Mouse (Mus musculus): ENCODE measurements at regions not wholly inside any gene's neighbourhood (a gene's known extent, or its start where the extent isn't known, plus 50 kb on each side); places are given as distances from the start of the nearest gene placed in this dataset.

GRCm38 (mm10) chr1:73481956-73482355 is 466.2 kb upstream of the Tnp1 start:
- no peak for ATAC-seq (ENCODE audit: poor library complexity, severe bottlenecking)

GRCm38 (mm10) chr1:73479349-73479920 is 463.7 kb upstream of the Tnp1 start:
- ATAC-seq (ENCODE audit: poor library complexity, severe bottlenecking) = no peak

- no peak for ATAC-seq (ENCODE audit: poor library complexity, severe bottlenecking)
These were observed 444.9 kb upstream of the Tnp1 start for GRCm38 (mm10) chr1:73460598-73460997.

GRCm38 (mm10) chr1:73459754-73460534 is 444.2 kb upstream of the Tnp1 start:
- ATAC-seq (ENCODE audit: poor library complexity, severe bottlenecking) = no peak

GRCm38 (mm10) chr1:73457261-73457660 is 441.6 kb upstream of the Tnp1 start:
- ATAC-seq (ENCODE audit: poor library complexity, severe bottlenecking) = no peak

DNA sequence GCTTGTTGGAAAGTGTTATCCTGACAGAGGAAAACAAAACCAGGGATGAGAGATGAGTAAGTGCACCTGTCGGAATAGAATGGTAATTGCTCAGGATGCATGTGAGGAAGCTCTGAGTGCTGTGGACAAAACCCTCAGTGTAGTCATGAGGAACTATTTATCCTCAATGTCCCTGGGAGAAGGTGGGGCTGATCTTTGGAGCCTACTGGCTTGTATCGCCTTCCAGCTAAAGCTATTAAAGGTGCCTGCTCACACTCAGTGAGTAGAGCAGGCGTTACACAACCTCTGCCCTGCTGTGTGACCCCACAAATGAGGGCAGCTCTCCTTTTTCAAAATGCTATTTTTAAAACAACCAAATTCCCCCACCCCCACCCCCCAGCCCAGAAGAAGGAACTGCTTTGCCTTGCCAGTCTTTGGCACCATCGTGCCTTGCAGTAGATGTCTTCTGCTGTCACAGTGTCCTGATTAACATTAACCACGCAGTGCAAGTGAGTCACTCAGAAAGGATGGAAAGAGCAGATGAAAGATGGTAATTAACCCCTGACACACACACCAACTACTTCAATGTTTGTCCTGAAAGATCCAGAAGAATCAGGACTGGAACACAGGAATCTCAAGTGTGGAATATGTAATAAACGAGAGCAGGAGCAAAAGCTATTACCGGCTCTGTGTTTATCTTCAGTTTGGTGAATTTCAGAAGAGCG is 440.8 kb upstream of the Tnp1 start:
- ATAC-seq (ENCODE audit: poor library complexity, severe bottlenecking) = no peak

- no peak for ATAC-seq (ENCODE audit: poor library complexity, severe bottlenecking)
These were observed 428.6 kb upstream of the Tnp1 start for GRCm38 (mm10) chr1:73444216-73444890.

DNA sequence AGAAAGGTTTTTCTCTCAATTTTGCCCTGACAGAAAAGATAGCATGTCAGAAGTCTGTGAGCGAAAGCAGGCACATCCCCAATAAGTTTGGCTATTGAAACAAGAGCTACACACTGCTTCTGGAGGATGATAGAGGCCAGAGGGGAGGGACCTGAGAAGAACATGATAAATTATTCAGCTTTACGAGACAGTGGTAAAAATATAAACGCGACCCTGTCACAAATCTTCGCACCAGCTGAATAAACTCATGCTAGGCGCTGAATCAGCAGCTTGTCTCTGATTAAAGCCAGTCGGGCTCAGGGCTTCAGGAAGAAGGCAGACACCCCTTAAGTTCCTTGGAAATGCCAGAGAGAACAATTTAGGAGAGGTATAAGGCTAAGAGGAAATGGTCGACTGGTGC is 422.7 kb upstream of the Tnp1 start:
- no peak for ATAC-seq (ENCODE audit: poor library complexity, severe bottlenecking)

DNA sequence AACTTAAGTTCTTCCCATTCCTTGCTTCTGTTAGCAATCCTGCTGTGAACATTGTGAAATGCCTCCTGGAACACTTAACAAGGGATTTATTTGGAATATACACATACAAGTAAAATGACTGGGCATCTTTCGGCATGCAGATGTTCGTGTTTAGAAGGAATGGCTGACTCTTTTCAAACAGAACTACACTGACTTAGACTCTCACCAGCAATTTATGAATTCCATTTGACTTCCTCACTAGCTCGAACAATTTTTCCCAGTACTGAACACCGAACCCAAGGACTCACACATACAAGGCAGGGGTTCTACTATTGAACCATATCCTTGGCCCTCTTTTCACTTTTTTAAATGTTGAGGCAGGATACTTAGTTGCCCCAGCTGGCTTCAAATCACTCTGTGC is 412.4 kb upstream of the Tnp1 start:
- ATAC-seq (ENCODE audit: poor library complexity, severe bottlenecking) = no peak

- ATAC-seq (ENCODE audit: poor library complexity, severe bottlenecking) = no peak
These were observed 409.3 kb upstream of the Tnp1 start for GRCm38 (mm10) chr1:73425049-73425448.

DNA sequence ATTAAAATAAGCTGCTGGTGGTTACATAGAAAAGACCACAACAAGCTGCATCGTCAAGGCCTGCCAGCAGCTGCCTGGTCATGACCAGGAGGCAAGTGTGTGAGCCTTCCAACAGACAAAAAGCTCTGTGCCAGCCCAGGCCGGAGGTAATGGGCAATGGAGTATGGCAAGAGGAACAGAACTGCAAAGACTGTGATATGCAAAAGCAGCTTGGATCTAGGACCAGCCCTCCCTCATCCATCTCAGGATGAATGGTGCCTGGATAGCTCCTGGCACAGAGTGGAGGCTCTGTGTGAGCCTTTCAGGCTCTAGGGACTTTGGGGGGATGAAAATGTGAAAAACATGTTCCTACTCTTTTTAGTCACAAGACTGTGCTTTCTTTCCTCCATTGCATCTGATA is 402.5 kb upstream of the Tnp1 start:
- no peak for ATAC-seq (ENCODE audit: poor library complexity, severe bottlenecking)

DNA sequence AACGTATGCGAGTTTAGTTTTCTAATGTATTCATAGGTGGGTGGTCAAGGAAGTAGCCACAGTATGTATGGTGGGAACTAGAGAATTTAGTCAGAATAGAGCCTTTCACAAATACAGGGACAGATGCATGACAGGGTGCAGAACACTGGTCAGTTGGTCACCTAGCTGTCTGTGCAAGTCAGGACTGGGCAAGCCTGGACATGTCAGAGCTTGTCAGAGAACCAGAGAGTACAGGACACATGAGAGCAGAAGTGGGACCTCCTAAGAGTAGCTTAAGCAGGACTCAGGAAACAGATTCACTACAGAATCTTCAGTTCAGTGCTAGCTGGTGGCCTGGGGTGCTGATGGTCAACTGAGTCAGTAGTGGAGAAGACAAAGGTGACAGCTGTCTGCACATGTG is 395.7 kb upstream of the Tnp1 start:
- ATAC-seq (ENCODE audit: poor library complexity, severe bottlenecking) = no peak

DNA sequence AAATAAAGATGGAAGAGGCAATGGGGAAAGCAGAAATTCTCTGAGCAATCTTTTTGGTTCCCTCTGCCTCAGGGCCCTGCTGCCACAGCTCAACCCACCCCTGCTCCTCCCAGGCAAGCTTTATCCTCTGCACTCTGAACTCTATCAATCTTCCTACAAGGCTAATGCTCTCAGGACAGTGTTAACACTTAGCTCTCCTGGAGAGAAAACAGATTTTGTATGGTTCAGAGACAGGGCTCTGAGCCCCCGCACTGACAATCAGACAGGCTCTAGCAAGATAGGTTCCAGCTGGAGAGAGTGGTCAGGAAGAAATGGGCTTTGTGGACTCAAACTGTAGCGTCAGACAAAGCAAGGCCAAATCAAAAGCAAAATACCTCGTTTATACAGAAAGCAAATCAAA is 383.5 kb upstream of the Tnp1 start:
- ATAC-seq (ENCODE audit: poor library complexity, severe bottlenecking) = no peak

DNA sequence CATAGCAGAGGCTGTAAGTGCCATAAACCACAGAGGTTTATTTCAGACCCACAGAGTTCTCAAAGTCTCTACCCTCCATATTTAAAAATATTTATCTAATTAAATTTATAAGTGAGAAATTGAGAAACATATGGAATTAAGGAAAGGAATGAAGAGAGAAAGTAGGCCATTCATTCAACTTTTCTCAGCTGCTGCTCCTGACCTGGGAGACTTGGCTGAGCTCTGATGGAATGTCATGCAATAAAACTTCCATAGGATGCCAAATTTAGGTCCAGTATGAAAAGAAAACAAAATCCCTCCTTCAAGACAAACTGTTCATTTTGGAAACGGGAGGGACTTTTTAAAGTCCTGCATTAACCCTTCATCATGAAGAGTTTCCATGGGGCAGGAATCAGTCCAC is 379.3 kb upstream of the Tnp1 start:
- no peak for ATAC-seq (ENCODE audit: poor library complexity, severe bottlenecking)

GRCm38 (mm10) chr1:73394466-73394865 is 378.8 kb upstream of the Tnp1 start:
- ATAC-seq (ENCODE audit: poor library complexity, severe bottlenecking) = no peak

GRCm38 (mm10) chr1:73392077-73392476 is 376.4 kb upstream of the Tnp1 start:
- no peak for ATAC-seq (ENCODE audit: poor library complexity, severe bottlenecking)

GRCm38 (mm10) chr1:73389976-73390375 is 374.3 kb upstream of the Tnp1 start:
- ATAC-seq (ENCODE audit: poor library complexity, severe bottlenecking) = no peak

GRCm38 (mm10) chr1:73389174-73389573 is 373.5 kb upstream of the Tnp1 start:
- ATAC-seq (ENCODE audit: poor library complexity, severe bottlenecking) = no peak

- no peak for ATAC-seq (ENCODE audit: poor library complexity, severe bottlenecking)
These were observed 365.9 kb upstream of the Tnp1 start for GRCm38 (mm10) chr1:73381578-73381977.

GRCm38 (mm10) chr1:73374531-73375375 is 359.0 kb upstream of the Tnp1 start:
- ATAC-seq (ENCODE audit: poor library complexity, severe bottlenecking) = no peak

DNA sequence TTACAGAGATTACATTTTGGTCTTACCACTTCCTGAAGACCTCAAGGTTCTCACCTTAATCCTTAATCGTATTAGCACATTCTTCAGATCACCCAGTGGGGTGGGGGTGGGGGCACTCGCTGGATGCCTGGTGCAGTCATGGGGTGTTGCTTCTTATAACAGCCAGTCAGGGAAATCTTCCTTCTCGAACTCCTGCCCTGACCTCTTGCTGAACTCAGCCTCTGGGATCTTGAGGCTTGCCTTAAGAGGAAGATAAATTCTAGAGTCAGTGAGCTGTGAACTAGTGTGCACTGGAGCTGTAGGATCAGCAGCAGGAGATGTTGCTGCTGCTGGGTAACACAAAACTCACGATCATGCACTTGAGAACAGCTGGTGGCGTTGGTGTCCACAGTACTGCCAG is 352.5 kb upstream of the Tnp1 start:
- ATAC-seq (ENCODE audit: poor library complexity, severe bottlenecking) = no peak
